Mouse (Mus musculus): ENCODE data around the gene Gm10401. TPM values are rescaled to one million over a fixed set of nuclear protein-coding genes. Genes with fewer than 3 reads are reported as not detected.

Gm10401 gene
- polyA plus RNA-seq, 1 experiment from 2014 or later = 36.3 TPM

GRCm38 (mm10) chr5:115069611-115070010 is 28.5 kb downstream of the Gm10401 start:
- no peak overlapping the region for H3K27ac ChIP-seq
- H3K27me3 ChIP-seq = no peaks in the 10 kb centered on the region
- H3K9me3 ChIP-seq = no peaks in the 10 kb centered on the region
- H3K4me2 ChIP-seq = no peak overlapping the region
- ATAC-seq (ENCODE audit: insufficient number of reproducible peaks, insufficient read depth, low FRiP score, low TSS enrichment, low read depth) = no peak
- H3K36me3 ChIP-seq = peaks cover 7% of the 10 kb centered on the region; the same call in 1 of the 2 replicates
- H3K9ac ChIP-seq (replicated peaks) = no peak overlapping the region
- no peak overlapping the region for H3K4me3 ChIP-seq (replicated peaks)
- 87% methylated on average over 3 of the region's 3 CpGs for WGBS
- H3K4me1 ChIP-seq (replicated peaks) = peaks cover 17% of the 10 kb centered on the region; the same call in 1 of the 2 replicates

GRCm38 (mm10) chr5:115068671-115069421 is 29.2 kb downstream of the Gm10401 start:
- H3K9ac ChIP-seq (replicated peaks) = no peak overlapping the region
- no peaks in the 10 kb centered on the region for H3K9me3 ChIP-seq
- peaks cover 14% of the 10 kb centered on the region; the same call in 1 of the 2 replicates for H3K36me3 ChIP-seq
- H3K4me1 ChIP-seq (replicated peaks) = peaks cover 17% of the 10 kb centered on the region; the same call in 1 of the 2 replicates
- H3K27ac ChIP-seq = no peak overlapping the region
- no peak overlapping the region for H3K4me3 ChIP-seq (replicated peaks)
- WGBS = 94% methylated on average over 11 of the region's 11 CpGs
- no peak for ATAC-seq (ENCODE audit: insufficient number of reproducible peaks, insufficient read depth, low FRiP score, low TSS enrichment, low read depth)
- H3K4me2 ChIP-seq = no peak overlapping the region
- no peaks in the 10 kb centered on the region for H3K27me3 ChIP-seq

GRCm38 (mm10) chr5:115066245-115066644 is 31.9 kb downstream of the Gm10401 start:
- Histone ChIP-seq H3K36me3 (peaks cover 27% of the 10 kb centered on the region), H3K9ac (replicated peaks) (no peak overlapping the region), H3K27ac (no peak overlapping the region), H3K27me3 (no peaks in the 10 kb centered on the region), H3K4me3 (replicated peaks) (no peak overlapping the region), H3K4me1 (replicated peaks) (0 out of 2 replicates have a peak, but pooled peaks cover 4% of the 10 kb centered on the region), H3K9me3 (no peaks in the 10 kb centered on the region), H3K4me2 (no peak overlapping the region)
- no peak for ATAC-seq (ENCODE audit: insufficient number of reproducible peaks, insufficient read depth, low FRiP score, low TSS enrichment, low read depth)
- 74% methylated on average over 4 of the region's 4 CpGs for WGBS

GRCm38 (mm10) chr5:115063391-115063790 is 34.7 kb downstream of the Gm10401 start:
- Histone ChIP-seq H3K9ac (replicated peaks) (no peak overlapping the region), H3K4me3 (replicated peaks) (no peak overlapping the region), H3K27ac (no peak overlapping the region), H3K27me3 (no peaks in the 10 kb centered on the region), H3K4me2 (no peak overlapping the region), H3K9me3 (no peaks in the 10 kb centered on the region), H3K4me1 (replicated peaks) (no peaks in the 10 kb centered on the region), H3K36me3 (peaks cover 27% of the 10 kb centered on the region)
- no peak for ATAC-seq (ENCODE audit: insufficient number of reproducible peaks, insufficient read depth, low FRiP score, low TSS enrichment, low read depth)
- 92% methylated on average over 7 of the region's 7 CpGs for WGBS

GRCm38 (mm10) chr5:115062566-115062965 is 35.5 kb downstream of the Gm10401 start:
- Histone ChIP-seq H3K4me1 (replicated peaks) (no peaks in the 10 kb centered on the region), H3K27ac (no peak overlapping the region), H3K9ac (replicated peaks) (no peak overlapping the region), H3K27me3 (no peaks in the 10 kb centered on the region), H3K4me2 (no peak overlapping the region), H3K36me3 (peaks cover 27% of the 10 kb centered on the region), H3K4me3 (replicated peaks) (no peak overlapping the region), H3K9me3 (no peaks in the 10 kb centered on the region)
- 88% methylated on average over 1 of the region's 1 CpGs for WGBS
- no peak for ATAC-seq (ENCODE audit: insufficient number of reproducible peaks, insufficient read depth, low FRiP score, low TSS enrichment, low read depth)

- 96% methylated on average over 3 of the region's 3 CpGs for WGBS
- H3K27me3 ChIP-seq = no peaks in the 10 kb centered on the region
- no peaks in the 10 kb centered on the region for H3K4me1 ChIP-seq (replicated peaks)
- no peak overlapping the region for H3K27ac ChIP-seq
- no peaks in the 10 kb centered on the region for H3K9me3 ChIP-seq
- H3K9ac ChIP-seq (replicated peaks) = no peak overlapping the region
- no peak for ATAC-seq (ENCODE audit: insufficient number of reproducible peaks, insufficient read depth, low FRiP score, low TSS enrichment, low read depth)
- no peak overlapping the region for H3K4me2 ChIP-seq
- peaks cover 23% of the 10 kb centered on the region for H3K36me3 ChIP-seq
- no peak overlapping the region for H3K4me3 ChIP-seq (replicated peaks)
Measured at GRCm38 (mm10) chr5:115060977-115061376, 37.1 kb downstream of the Gm10401 start.

- Histone ChIP-seq H3K4me1 (replicated peaks) (no peaks in the 10 kb centered on the region), H3K27me3 (no peaks in the 10 kb centered on the region), H3K9me3 (no peaks in the 10 kb centered on the region), H3K4me2 (no peak overlapping the region), H3K27ac (no peak overlapping the region), H3K36me3 (peaks cover 23% of the 10 kb centered on the region), H3K9ac (replicated peaks) (no peak overlapping the region), H3K4me3 (replicated peaks) (no peak overlapping the region)
- ATAC-seq (ENCODE audit: insufficient number of reproducible peaks, insufficient read depth, low FRiP score, low TSS enrichment, low read depth) = no peak
- WGBS = 83% methylated on average over 8 of the region's 8 CpGs
Measured at GRCm38 (mm10) chr5:115060067-115060695, 37.9 kb downstream of the Gm10401 start.

GRCm38 (mm10) chr5:115058584-115059297 is 39.4 kb downstream of the Gm10401 start:
- 85% methylated on average over 7 of the region's 7 CpGs for WGBS

GRCm38 (mm10) chr5:115057153-115057552 is 40.9 kb downstream of the Gm10401 start:
- no peaks in the 10 kb centered on the region for H3K27me3 ChIP-seq
- WGBS = 93% methylated on average over 4 of the region's 4 CpGs
- H3K9me3 ChIP-seq = no peaks in the 10 kb centered on the region
- H3K4me3 ChIP-seq (replicated peaks) = no peak overlapping the region
- no peak overlapping the region for H3K4me2 ChIP-seq
- H3K36me3 ChIP-seq = peaks cover 8% of the 10 kb centered on the region; the same call in 1 of the 2 replicates
- H3K4me1 ChIP-seq (replicated peaks) = peaks cover 18% of the 10 kb centered on the region
- no peak for ATAC-seq (ENCODE audit: insufficient number of reproducible peaks, insufficient read depth, low FRiP score, low TSS enrichment, low read depth)
- H3K27ac ChIP-seq = no peak overlapping the region
- H3K9ac ChIP-seq (replicated peaks) = no peak overlapping the region

More at GRCm38 (mm10) chr5:115058584-115059297, 39.4 kb downstream of the Gm10401 start:
- Histone ChIP-seq H3K27me3 (no peaks in the 10 kb centered on the region), H3K4me3 (replicated peaks) (no peak overlapping the region), H3K9ac (replicated peaks) (no peak overlapping the region), H3K4me1 (replicated peaks) (peaks cover 7% of the 10 kb centered on the region; the same call in 1 of the 2 replicates), H3K36me3 (peaks cover 13% of the 10 kb centered on the region), H3K27ac (no peak overlapping the region), H3K4me2 (no peak overlapping the region), H3K9me3 (no peaks in the 10 kb centered on the region)
- no peak for ATAC-seq (ENCODE audit: insufficient number of reproducible peaks, insufficient read depth, low FRiP score, low TSS enrichment, low read depth)

- H3K4me2 ChIP-seq = no peak overlapping the region
- no peak overlapping the region for H3K27ac ChIP-seq
- 86% methylated on average over 6 of the region's 6 CpGs for WGBS
- H3K9ac ChIP-seq (replicated peaks) = no peak overlapping the region
- H3K27me3 ChIP-seq = no peaks in the 10 kb centered on the region
- H3K4me3 ChIP-seq (replicated peaks) = no peak overlapping the region
- ATAC-seq (ENCODE audit: insufficient number of reproducible peaks, insufficient read depth, low FRiP score, low TSS enrichment, low read depth) = no peak
- H3K4me1 ChIP-seq (replicated peaks) = peaks cover 23% of the 10 kb centered on the region
- no peaks in the 10 kb centered on the region for H3K36me3 ChIP-seq
- no peaks in the 10 kb centered on the region for H3K9me3 ChIP-seq
Measured at GRCm38 (mm10) chr5:115055418-115055817, 42.7 kb downstream of the Gm10401 start.

- Histone ChIP-seq H3K4me3 (replicated peaks) (no peak overlapping the region), H3K4me1 (replicated peaks) (peaks cover 23% of the 10 kb centered on the region), H3K27ac (no peak overlapping the region; the same call in 1 of the 2 replicates), H3K27me3 (no peaks in the 10 kb centered on the region), H3K9me3 (no peaks in the 10 kb centered on the region), H3K9ac (replicated peaks) (no peak overlapping the region; the same call in 1 of the 2 replicates), H3K4me2 (no peak overlapping the region), H3K36me3 (no peaks in the 10 kb centered on the region)
- no peak for ATAC-seq (ENCODE audit: insufficient number of reproducible peaks, insufficient read depth, low FRiP score, low TSS enrichment, low read depth)
- 81% methylated on average over 22 of the region's 22 CpGs for WGBS
Measured at GRCm38 (mm10) chr5:115053791-115054396, 44.2 kb downstream of the Gm10401 start.
